Mouse (Mus musculus) lung, postnatal 25 days (tissue): ENCODE measurements around the gene Lhx9.

Experiments used
- DNase-seq: peaks from one replicate; pipeline ENCODE4 v3.0.0; 2022; ENCODE audit warnings: low spot score

Lhx9 gene

DNA sequence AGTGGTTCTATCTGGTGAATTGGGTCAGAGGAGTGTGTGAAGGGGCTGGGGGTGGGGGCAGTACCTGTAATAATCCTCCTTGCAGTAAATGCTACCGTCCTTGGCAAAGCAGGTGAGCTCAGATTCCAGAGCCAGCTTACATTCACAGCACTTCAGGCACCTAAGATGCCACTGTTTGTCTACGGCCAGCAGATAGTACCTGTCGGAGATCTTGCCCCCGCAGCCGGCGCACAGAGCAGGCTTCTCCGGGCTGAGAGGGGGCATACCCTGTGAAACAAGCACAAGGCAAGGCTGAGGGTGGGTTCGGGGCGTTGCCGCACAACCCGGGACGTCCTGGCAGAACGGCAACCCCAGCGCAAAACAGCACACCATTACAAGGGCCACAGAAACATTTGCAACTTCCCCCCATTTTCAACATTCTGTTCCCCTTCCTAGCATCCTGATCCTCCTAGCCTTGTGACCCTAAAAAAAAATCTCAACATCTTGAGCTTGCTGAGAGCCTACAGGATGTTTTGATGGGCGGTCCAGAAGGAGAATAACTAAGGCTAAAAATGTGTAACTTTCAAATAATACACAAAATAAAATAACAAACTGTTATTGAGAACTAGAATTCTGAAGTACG is 8.5 kb downstream of the Lhx9 start:
- no peak for DNase-seq

DNA sequence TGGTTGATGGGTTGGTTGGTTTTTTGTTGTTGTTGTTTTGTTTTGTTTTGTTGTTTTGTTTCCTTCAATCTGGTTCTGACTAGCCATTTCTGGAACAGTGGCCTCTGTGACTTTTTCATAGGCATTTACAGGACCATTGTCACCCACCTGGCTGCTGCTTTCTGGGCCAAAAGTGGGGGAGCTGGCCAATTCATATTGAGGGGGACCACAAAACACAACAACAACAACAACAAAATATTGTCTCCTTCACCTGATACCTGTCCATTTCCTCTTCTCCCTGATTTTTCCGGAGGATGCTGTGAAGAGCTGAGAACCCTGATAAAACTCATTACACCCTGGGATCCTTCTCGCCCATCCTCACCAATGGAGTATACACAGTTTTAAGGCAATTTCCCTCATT is 9.1 kb downstream of the Lhx9 start:
- DNase-seq, result no peak

DNA sequence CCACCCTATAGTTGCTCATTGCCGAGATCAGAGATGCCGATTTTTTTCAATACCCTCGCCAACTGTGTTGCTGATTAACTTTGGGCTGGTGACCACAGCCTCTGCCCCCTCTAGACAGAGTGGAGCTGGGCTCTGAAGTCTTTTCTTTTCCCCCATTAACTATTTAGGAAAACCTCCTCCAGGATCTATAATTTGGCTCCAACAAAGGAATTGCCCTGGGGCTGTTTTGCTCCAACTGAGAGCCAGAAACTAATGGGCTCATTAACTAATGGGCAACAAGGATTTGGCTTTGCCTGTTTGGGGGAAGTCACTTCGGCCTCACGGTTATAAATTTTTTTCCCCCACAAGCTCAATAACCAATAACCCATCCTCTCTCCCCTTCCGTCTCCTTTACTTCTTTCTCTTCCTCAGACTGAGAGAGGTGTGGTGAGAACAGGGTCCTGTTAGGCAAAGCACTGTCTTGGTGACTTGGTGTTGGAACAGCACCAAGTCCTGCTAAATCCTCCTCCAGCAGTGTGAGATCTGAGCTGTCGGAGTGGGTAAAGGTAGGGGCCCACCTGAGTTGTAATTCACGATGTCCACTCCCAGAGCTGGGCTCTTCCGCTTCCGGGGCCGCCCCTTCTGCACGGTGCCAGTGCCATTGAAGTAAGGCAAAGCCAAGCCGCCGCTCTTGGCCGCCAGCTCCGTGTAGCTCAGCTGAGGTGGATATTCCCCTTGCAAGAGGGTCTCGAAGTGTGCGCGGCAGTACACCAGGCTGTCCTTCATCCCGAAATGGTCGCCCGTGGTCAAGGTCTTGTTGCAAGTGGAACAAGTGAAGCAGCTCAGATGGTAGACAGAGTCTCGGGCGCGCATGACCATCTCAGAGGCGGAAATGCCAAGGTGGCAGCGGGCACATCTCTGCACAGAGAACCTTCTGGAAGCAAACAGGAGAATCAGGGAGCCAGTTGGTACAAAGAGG is 10.3 kb downstream of the Lhx9 start:
- no peak for DNase-seq

DNA sequence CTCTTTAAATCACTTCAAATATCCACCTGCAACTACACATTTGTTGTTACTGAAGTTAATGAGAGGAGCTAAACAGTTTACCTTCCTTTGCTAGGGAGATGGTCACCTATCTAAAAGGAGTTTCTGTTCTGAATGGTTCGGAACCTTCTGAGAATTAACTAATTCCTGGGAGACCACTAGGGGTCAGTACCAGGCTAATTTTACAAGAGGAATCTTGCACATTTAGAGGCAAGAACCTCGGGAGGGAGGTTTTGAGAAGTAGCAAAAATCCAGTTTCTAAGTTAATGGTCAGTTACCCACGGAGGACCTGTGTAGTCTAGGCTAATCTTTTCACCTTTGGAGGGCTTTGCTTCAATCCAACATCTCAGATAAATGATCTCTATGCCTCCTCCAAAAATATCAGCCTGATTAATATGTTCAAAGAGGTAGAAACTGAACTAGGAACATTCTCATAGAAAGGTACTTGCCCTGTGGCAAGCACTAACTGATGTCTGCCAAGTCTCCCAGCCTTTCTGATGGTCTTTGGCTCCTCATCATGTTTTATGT is 12.9 kb downstream of the Lhx9 start:
- peak; percentile 38 for DNase-seq

DNA sequence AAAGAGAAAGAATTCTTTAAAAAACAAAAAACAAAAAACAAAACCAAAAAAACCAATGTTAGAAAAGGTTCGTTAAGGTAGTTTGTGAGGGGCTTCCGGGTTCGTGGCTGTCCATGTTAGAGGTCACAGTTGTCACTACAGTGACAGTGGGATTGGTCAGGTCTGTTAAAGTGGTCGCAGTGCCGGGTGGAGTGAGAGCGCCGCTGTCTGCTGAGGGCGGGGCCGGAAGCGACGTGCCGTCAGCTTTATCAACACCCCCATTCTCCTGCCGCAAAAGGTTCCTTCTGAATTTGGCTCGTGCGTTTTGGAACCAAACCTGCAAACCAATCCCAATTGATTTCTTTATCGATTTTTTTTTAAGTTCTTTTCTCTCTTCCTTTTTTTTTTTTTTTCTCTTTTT is 17.1 kb downstream of the Lhx9 start:
- no peak for DNase-seq

DNA sequence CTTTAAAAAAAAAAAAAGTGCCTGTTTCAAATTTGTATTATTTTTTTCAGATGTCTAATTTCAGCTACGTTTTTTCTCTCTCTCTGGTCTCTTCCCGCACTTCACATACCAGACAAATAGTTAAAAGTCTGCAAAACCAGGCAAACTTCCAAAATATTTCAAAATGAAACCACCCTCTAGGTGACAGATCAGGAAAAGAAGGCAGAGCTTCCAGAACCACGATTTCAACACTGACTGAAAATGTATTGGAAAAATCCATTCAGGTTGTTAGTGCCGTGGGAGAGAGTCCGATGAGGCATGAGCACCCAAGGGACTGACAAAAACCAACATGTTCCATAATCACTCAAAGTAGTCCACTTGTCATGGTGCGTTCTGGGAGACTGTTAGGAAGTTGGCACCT is 21.5 kb downstream of the Lhx9 start:
- DNase-seq, result no peak

DNA sequence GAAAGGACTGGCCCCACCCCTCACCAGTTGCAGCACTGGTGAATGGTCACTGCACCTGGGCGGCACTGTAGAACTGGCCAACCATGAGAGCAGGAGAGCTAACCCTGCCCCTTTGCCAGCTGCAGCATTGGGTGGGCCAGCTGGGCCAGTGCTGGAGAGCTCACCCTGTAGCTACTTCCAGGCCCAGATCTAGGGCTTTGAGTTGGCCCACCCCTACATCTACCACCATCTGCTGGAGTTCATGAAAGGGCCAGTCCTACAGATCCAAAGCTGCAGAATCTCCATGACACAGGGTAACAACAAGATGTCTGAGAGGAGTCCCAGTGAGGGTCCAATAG is 25.4 kb downstream of the Lhx9 start:
- no peak for DNase-seq

DNA sequence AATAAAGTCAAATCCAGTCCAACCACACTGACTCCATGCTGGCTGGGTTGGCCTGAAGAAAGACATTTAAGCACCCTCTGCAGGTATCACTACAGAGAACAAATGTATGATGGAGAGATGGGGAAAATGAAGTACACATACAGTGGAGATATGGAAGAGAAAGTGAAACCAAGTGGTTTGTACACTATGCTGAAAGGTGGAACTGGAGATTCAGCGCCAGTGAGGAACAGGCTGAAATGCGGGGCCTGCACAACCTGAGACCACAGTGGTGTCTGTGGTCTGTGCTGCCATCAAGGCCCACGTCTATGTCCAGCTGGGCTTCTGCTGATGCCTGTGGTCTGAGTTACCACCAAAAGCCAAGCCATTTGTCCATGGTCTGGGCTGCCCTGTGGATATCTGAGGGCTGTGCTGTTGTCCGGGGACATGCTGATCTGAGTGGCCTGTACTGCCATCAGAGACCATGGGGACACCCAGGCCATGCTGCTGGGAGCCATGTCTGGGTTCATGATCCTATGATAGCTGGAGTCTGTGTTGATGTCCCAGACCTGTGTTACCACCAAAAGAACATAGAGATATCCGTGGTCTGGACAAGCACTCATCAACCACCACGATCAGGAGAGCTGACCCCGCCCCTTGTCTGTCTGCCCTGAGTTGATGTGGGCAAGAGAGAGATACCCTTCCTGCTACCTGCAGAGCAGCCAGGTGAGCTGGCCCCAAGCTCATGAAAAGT is 26.0 kb downstream of the Lhx9 start:
- no peak for DNase-seq

DNA sequence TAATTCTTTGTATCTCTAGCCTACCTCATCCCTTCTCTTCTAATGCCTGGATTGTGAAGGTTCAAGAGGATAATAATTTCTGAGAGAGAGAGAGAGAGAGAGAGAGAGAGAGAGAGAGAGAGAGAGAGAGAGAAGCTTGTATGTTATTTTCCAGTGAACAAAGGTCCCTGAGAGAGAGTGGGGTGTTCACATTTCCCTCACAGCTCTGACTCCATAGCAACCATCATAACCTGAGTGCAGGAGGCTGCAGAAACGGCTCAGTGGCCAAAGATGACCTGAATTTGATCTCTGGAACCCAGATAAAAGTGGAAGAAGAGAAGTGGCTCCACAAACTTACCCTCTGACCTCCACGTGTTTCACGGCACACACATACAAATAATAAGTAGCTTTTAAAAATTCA is 46.6 kb downstream of the Lhx9 start:
- no peak for DNase-seq

DNA sequence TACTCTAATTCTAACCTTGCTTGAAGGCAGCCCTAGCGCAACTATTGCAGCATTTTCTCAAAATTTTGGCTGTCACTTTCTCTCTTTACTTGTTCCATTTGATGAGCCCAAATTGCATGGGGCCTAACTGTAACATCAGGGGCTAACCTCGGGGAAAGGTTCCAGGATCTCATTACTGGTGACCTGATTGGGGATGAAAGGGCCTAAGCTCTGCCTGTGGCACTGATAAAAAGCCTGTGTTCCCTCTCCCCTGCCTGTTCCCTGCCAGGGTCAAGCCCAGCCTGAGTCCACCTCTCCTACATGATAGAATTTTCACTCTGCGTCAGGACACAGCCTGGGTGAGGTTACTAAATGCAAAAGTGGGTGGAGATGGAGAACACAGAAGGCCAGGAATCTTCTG is 47.1 kb downstream of the Lhx9 start:
- no peak for DNase-seq

DNA sequence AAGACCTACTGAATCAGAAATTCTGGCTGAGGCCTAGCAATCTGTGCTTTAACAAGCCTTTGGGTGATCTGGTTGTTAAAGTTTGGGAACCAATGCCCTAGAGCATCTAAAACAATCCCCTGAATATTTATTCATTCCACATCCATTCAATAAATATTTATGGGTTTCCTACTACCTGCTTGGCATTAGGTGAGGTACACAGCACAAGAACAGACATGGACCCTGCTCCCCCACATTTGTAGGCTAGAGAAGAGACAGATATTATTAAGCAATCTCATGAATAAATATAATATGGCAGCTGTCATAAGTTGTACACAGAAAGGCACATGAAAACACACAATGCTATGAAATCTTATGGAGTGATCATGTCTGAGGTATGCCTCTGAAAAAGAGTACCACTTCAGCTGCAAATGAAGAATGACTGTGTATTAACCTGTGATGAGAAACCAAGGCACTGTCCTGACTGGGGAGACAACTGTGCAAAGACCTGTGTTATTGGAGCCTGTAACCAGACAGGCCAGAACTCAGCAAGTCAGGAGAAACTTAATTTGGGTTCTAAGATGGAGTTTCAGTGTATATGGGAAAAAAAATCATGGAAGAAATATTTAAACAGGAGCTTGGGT is 48.6 kb downstream of the Lhx9 start:
- DNase-seq, result no peak

DNA sequence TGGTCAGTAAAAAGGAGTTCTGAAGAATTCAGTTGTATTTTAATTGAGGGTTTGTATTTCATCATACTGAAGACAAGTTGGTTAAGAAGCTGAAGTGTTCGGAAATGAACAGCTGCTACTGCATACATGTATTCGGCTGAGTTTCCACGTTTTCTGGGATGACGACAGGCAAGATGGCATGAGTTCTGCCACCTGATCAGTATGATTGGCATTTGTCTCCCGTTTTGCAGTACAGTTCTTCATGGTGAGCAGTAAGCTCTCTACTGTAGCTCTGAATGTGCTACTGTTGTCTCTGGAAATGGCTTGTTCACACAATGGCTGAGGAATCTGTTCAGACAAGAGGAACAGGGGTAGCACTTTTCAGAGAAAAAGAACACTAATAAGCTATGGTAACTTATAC is 50.3 kb downstream of the Lhx9 start:
- DNase-seq, result no peak

DNA sequence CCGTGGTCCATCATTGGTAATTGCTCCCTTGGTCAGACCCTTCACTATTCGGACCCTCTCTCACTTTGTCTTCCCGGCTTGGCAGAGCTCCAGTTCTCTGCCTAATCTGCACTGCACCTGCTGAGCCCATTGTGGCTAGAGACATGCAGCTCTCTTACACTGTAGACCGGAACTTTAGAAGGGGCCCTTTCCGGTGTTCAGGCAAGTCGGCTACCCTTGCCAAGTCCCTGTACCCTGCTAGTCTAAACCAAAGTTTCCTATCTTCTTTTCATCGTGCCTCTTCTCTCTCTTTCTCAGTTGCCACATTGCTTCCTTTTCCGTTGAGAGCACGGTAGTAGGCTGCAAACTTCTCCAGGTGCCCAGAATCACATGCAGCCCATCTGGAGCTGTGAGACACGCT is 62.5 kb downstream of the Lhx9 start:
- DNase-seq, result no peak

DNA sequence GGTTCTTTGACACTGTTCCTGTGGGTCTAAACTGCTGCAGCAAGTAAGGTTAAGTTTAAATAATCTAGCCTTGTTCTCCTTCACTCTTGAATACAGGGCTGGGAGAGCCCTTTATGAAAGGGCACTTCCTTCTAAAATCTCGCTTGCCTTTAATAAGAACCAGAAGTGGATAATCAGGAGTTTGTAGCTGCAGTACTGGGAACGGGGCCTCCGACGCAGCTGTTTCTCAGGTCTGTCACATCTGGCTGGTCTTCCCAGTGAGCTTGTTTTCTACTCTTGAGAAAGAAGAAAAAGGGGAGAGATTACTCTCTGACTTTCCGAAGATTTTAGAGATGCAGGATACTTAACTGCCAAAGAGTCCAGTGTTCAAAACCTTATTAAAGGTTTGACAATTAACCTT is 64.4 kb downstream of the Lhx9 start:
- DNase-seq, result no peak
